Comparison of ENCODE assay signal across 28 mouse cellular contexts in genomic region chr14:34919221-34919620, GRCm38 (mm10).
"Had no signal": no experiment of that assay in that cellular context is flagged by ENCODE, and none has a peak within 500 bp of the region (broad histone marks: within the 10 kb centered on the region; RNA-seq: fewer than 3 reads in every experiment).

No protein-coding gene starts in this region.

- H3K4me3 ChIP-seq: heart, adult 2 months; heart, embryonic 13.5 days; heart, embryonic 15.5 days; hindbrain, embryonic 13.5 days; hindbrain, embryonic 15.5 days; kidney, embryonic 15.5 days; left cerebral cortex, adult 2 months; limb, embryonic 13.5 days; limb, embryonic 15.5 days; liver, embryonic 12.5 days had no signal

- H3K9ac ChIP-seq: heart, embryonic 13.5 days; heart, embryonic 15.5 days; hindbrain, embryonic 13.5 days; hindbrain, embryonic 15.5 days; kidney, embryonic 15.5 days; limb, embryonic 13.5 days; limb, embryonic 15.5 days; liver, embryonic 12.5 days; liver, embryonic 14.5 days had no signal

- H3K4me1 ChIP-seq: heart, embryonic 13.5 days; heart, embryonic 15.5 days; limb, embryonic 13.5 days; limb, embryonic 15.5 days; liver, embryonic 12.5 days had no signal

- H3K9me3 ChIP-seq: heart, embryonic 13.5 days; heart, embryonic 15.5 days; hindbrain, embryonic 13.5 days; hindbrain, embryonic 15.5 days; kidney, embryonic 15.5 days; limb, embryonic 13.5 days; limb, embryonic 15.5 days; liver, embryonic 12.5 days had no signal

- H3K27ac ChIP-seq: heart, adult 2 months; heart, embryonic 13.5 days; heart, embryonic 15.5 days; hindbrain, embryonic 13.5 days; hindbrain, embryonic 15.5 days; hindbrain, postnatal 0 days; kidney, embryonic 15.5 days; kidney, postnatal 0 days; left cerebral cortex, adult 2 months; limb, embryonic 13.5 days; limb, embryonic 15.5 days; liver, embryonic 12.5 days; liver, embryonic 14.5 days had no signal

- DNase-seq: gastrocnemius, postnatal 10 days; gastrocnemius, postnatal 25 days; heart, adult 11 months; heart, adult 2 months; heart, postnatal 14 days; heart, postnatal 36 days; kidney, adult 11 months; kidney, adult 2 months; kidney, adult 9 months; kidney, postnatal 14 days; kidney, postnatal 36 days; layer of hippocampus, adult 9-11 months; left cerebral cortex, postnatal 4 days; lung, adult 18-20 months had no signal

- ATAC-seq: hindbrain, postnatal 0 days; intestine, embryonic 16.5 days; liver, embryonic 12.5 days had no signal

- H3K4me2 ChIP-seq: heart, embryonic 11.5 days; heart, embryonic 13.5 days; heart, embryonic 15.5 days; hindbrain, embryonic 13.5 days; hindbrain, embryonic 15.5 days; kidney, embryonic 15.5 days; limb, embryonic 13.5 days; limb, embryonic 15.5 days; liver, embryonic 12.5 days had no signal

- H3K36me3 ChIP-seq: heart, embryonic 13.5 days; heart, embryonic 15.5 days; hindbrain, embryonic 13.5 days; hindbrain, embryonic 15.5 days; kidney, embryonic 15.5 days; limb, embryonic 13.5 days; limb, embryonic 15.5 days; liver, embryonic 12.5 days had no signal

- H3K27me3 ChIP-seq: heart, embryonic 13.5 days; heart, embryonic 15.5 days; hindbrain, embryonic 13.5 days; hindbrain, embryonic 15.5 days; kidney, embryonic 15.5 days; limb, embryonic 13.5 days; limb, embryonic 15.5 days; liver, embryonic 12.5 days had no signal
